Mouse (Mus musculus): ENCODE measurements at regions not wholly inside any gene's neighbourhood (a gene's known extent, or its start where the extent isn't known, plus 50 kb on each side); places are given as distances from the start of the nearest gene placed in this dataset.

DNA sequence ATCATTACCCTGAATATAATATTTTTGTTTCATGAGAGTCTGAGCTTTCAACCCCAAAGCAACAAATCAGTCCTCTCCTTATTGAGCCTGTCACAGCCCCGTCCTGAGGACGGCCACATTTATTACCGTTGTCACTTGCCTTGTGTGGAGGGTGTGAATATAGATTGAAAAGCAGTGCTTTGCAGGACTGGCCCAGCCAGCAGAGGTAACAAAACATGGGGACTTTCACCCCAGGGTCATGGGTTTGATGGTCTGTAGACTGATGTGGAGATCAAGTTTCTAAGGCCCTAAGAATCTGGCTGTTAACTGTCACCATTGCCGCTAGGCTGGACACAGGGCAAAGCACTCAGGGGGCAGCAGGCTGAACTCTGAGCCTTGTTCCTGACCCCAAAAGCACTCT lies 175.3 kb upstream of the Nrp1 start:
- TF ChIP-seq POLR2A (IDR thresholded peaks at IDR 0.05; ENCODE audit: borderline replicate concordance, extremely low read depth, insufficient read depth, insufficient read length, poor library complexity, severe bottlenecking) (no peak), CTCF (IDR thresholded peaks at IDR 0.05; ENCODE audit: borderline replicate concordance, extremely low read depth, insufficient read depth, insufficient read length) (no peak)

Data from brain, embryonic 14.5 days (tissue).